Mouse (Mus musculus) midbrain, embryonic 16.5 days (tissue): Measurements from ENCODE around the gene Kcnrg. TPM values are rescaled to one million over a fixed set of nuclear protein-coding genes. Genes with fewer than 3 reads are reported as not detected.
"Not testable (repeated sequence)": the region's sequence is repeated elsewhere in the genome, so short reads cannot be mapped to it uniquely, and the experiment has no call there.

Source experiments
- ATAC-seq: fragments of 200-750 bp; cut with Nextera tagmentation; 2 replicates; pipeline ENCODE4 v1.8.0; 2017; ENCODE audit warnings: moderate TSS enrichment
- H3K27ac ChIP-seq: fragments of 300-500 bp; sonication (generic); 2 replicates; pipeline ENCODE4 v1.5.1; 2014; ENCODE audit warnings: mild to moderate bottlenecking, low read length, mixed read lengths
- H3K27me3 ChIP-seq: fragments of 300-500 bp; sonication (generic); 2 replicates; pipeline ENCODE4 v1.6.1; 2014; ENCODE audit warnings: low read depth, low read length, mixed read lengths; ENCODE audit not compliant: control insufficient read depth, insufficient read depth
- H3K36me3 ChIP-seq: fragments of 300-500 bp; sonication (generic); 2 replicates; pipeline ENCODE4 v1.6.1; 2014; ENCODE audit warnings: mild to moderate bottlenecking, low read length, moderate library complexity, mixed read lengths; ENCODE audit not compliant: control insufficient read depth, insufficient read depth
- H3K4me1 ChIP-seq: fragments of 300-500 bp; sonication (generic); 2 replicates; pipeline ENCODE4 v1.6.1; 2014; ENCODE audit warnings: mild to moderate bottlenecking, low read length, mixed read lengths; ENCODE audit not compliant: control insufficient read depth, insufficient read depth
- H3K4me2 ChIP-seq: fragments of 300-500 bp; sonication (generic); 2 replicates; pipeline ENCODE4 v1.6.1; 2014; ENCODE audit warnings: mild to moderate bottlenecking, low read length, mixed read lengths
- H3K4me3 ChIP-seq: fragments of 300-500 bp; sonication (generic); 2 replicates; pipeline ENCODE4 v1.5.1; 2014; ENCODE audit warnings: low read depth, mild to moderate bottlenecking, low read length, moderate library complexity, mixed read lengths
- H3K9ac ChIP-seq: fragments of 300-500 bp; sonication (generic); 2 replicates; pipeline ENCODE4 v1.6.1; 2014; ENCODE audit warnings: low read depth, low read length, mixed read lengths
- H3K9me3 ChIP-seq: fragments of 300-500 bp; sonication (generic); replicated peaks from 2 replicates; pipeline ENCODE4 v1.6.1; 2014; ENCODE audit warnings: mild to moderate bottlenecking, low read length, mixed read lengths; ENCODE audit not compliant: control insufficient read depth, poor library complexity, severe bottlenecking
- WGBS: fragments of 180-500 bp; shearing (Covaris S2); extraction: QIAGEN DNeasy Blood & Tissue Kit; methylation state at CpG from one replicate; pipeline ENCODE4 v1.1.7; 2014; 5-methylcytosine and 5-hydroxymethylcytosine counted together
- polyA plus RNA-seq: library from polyadenylated mRNA; unstranded; fragments of >200 nt; fragmentation: Nextera tagmentation; extraction: Ambion mirVana; gene quantifications from 2 replicates; pipeline ENCODE4 v1.2.1, GENCODE M21; 2015

The Kcnrg gene
- polyA plus RNA-seq, 1 experiment from 2014 or later: 3.1 TPM

GRCm38 (mm10) chr14:61589288-61590065 lies 17.8 kb upstream of the Kcnrg start:
- Histone ChIP-seq H3K4me2 (no peak overlapping the region), H3K4me3 (no peak overlapping the region), H3K4me1 (no peaks in the 10 kb centered on the region), H3K27me3 (no peaks in the 10 kb centered on the region), H3K9ac (no peak overlapping the region), H3K27ac (no peak overlapping the region), H3K9me3 (no peaks in the 10 kb centered on the region), H3K36me3 (no peaks in the 10 kb centered on the region)
- WGBS: 89% methylated on average over 4 of the region's 4 CpGs
- ATAC-seq: no peak

GRCm38 (mm10) chr14:61596719-61597426 lies 10.4 kb upstream of the Kcnrg start:
- WGBS: 93% methylated on average over 9 of the region's 9 CpGs
- no peak overlapping the region for H3K4me3 ChIP-seq
- ATAC-seq: no peak

GRCm38 (mm10) chr14:61597968-61598367 lies 9.3 kb upstream of the Kcnrg start, which contains the start of gene Trim13:
Gene Trim13, plus strand, starts transcription at chr14:61598247.
- H3K9me3 ChIP-seq: no peaks in the 10 kb centered on the region
- no peak for ATAC-seq
- 58% methylated on average over 5 of the region's 5 CpGs for WGBS
- peak within 1 kb of the TSS; percentile 85 for H3K4me2 ChIP-seq
- H3K27ac ChIP-seq: no peak within 1 kb of the TSS
- no peaks in the 10 kb centered on the region for H3K27me3 ChIP-seq
- H3K4me3 ChIP-seq: peak within 1 kb of the TSS; percentile 84
- H3K4me1 ChIP-seq: peaks cover 20% of the 10 kb centered on the region
- no peak within 1 kb of the TSS for H3K9ac ChIP-seq
- H3K36me3 ChIP-seq: no peaks in the 10 kb centered on the region

More at GRCm38 (mm10) chr14:61596719-61597426, 10.4 kb upstream of the Kcnrg start:
- Histone ChIP-seq H3K27ac (no peak overlapping the region), H3K36me3 (no peaks in the 10 kb centered on the region), H3K4me1 (peaks cover 17% of the 10 kb centered on the region), H3K9ac (no peak overlapping the region), H3K4me2 (no peak overlapping the region), H3K9me3 (no peaks in the 10 kb centered on the region), H3K27me3 (no peaks in the 10 kb centered on the region)

GRCm38 (mm10) chr14:61599057-61599806 lies 8.0 kb upstream of the Kcnrg start:
- ATAC-seq: peak; percentile 98
- Histone ChIP-seq H3K4me2 (peak overlapping the region; percentile 85), H3K9ac (peak overlapping the region; percentile 91), H3K27ac (peak overlapping the region; percentile 79), H3K27me3 (no peaks in the 10 kb centered on the region), H3K36me3 (peaks cover 5% of the 10 kb centered on the region; the same call in 1 of the 2 replicates), H3K4me1 (peaks cover 22% of the 10 kb centered on the region), H3K9me3 (no peaks in the 10 kb centered on the region), H3K4me3 (peak overlapping the region; percentile 84)
- WGBS: 7% methylated on average over 44 of the region's 44 CpGs

GRCm38 (mm10) chr14:61601348-61601747 lies 5.9 kb upstream of the Kcnrg start:
- no peaks in the 10 kb centered on the region for H3K27me3 ChIP-seq
- WGBS: 89% methylated on average over 9 of the region's 9 CpGs
- H3K4me1 ChIP-seq: peaks cover 22% of the 10 kb centered on the region
- H3K9ac ChIP-seq: no peak overlapping the region
- no peak for ATAC-seq
- H3K36me3 ChIP-seq: peaks cover 22% of the 10 kb centered on the region
- H3K4me3 ChIP-seq: no peak overlapping the region
- H3K4me2 ChIP-seq: peak overlapping the region; percentile 85
- no peak overlapping the region for H3K27ac ChIP-seq
- H3K9me3 ChIP-seq: no peaks in the 10 kb centered on the region

- no peak overlapping the region for H3K4me3 ChIP-seq
- no peak overlapping the region for H3K9ac ChIP-seq
- H3K4me1 ChIP-seq: peaks cover 22% of the 10 kb centered on the region
- peaks cover 29% of the 10 kb centered on the region for H3K36me3 ChIP-seq
- H3K27me3 ChIP-seq: no peaks in the 10 kb centered on the region
- no peak overlapping the region for H3K4me2 ChIP-seq
- no peak overlapping the region for H3K27ac ChIP-seq
- H3K9me3 ChIP-seq: no peaks in the 10 kb centered on the region
- no peak for ATAC-seq
- WGBS: 57% methylated on average over 8 of the region's 8 CpGs
Observed at GRCm38 (mm10) chr14:61603069-61603755, 4.0 kb upstream of the Kcnrg start.

GRCm38 (mm10) chr14:61604081-61604480 lies 3.2 kb upstream of the Kcnrg start:
- no peak for ATAC-seq
- WGBS: 95% methylated on average over 3 of the region's 3 CpGs

GRCm38 (mm10) chr14:61606088-61606487 lies 1.2 kb upstream of the Kcnrg start:
- not testable (repeated sequence) for H3K4me2 ChIP-seq, H3K27ac ChIP-seq, H3K4me3 ChIP-seq, H3K9me3 ChIP-seq, H3K27me3 ChIP-seq, H3K9ac ChIP-seq, ATAC-seq
- Histone ChIP-seq H3K36me3 (peaks cover 29% of the 10 kb centered on the region), H3K4me1 (peaks cover 15% of the 10 kb centered on the region)
- WGBS: 88% methylated on average over 2 of the region's 2 CpGs

More at GRCm38 (mm10) chr14:61604081-61604480, 3.2 kb upstream of the Kcnrg start:
- Histone ChIP-seq H3K9me3 (no peaks in the 10 kb centered on the region), H3K4me3 (no peak overlapping the region), H3K27me3 (no peaks in the 10 kb centered on the region), H3K27ac (no peak overlapping the region), H3K4me1 (peaks cover 23% of the 10 kb centered on the region), H3K9ac (no peak overlapping the region), H3K36me3 (peaks cover 29% of the 10 kb centered on the region), H3K4me2 (no peak overlapping the region)
